Mouse (Mus musculus): Measurements from ENCODE around the gene Zfp955b.
"Not testable (repeated sequence)": the region's sequence is repeated elsewhere in the genome, so short reads cannot be mapped to it uniquely, and the experiment has no call there.

Zfp955b gene

GRCm38 (mm10) chr17:33289039-33289875, at the start of gene Zfp955b:
TSS of gene Zfp955b (plus strand) at chr17:33289544.
- CTCF ChIA-PET, POLR2A ChIA-PET: not testable (repeated sequence)

- POLR2A ChIA-PET, CTCF ChIA-PET: not testable (repeated sequence)
Observed at GRCm38 (mm10) chr17:33254530-33255318, 34.6 kb upstream of the Zfp955b start, which contains the start of gene Zfp955a. TSS of gene Zfp955a (minus strand) at chr17:33255145.

GRCm38 (mm10) chr17:33255319-33255657, 34.1 kb upstream of the Zfp955b start:
- POLR2A ChIA-PET, CTCF ChIA-PET: not testable (repeated sequence)

GRCm38 (mm10) chr17:33264376-33264775, 25.0 kb upstream of the Zfp955b start, which contains the start of gene Olfr63:
TSS of gene Olfr63 (plus strand) at chr17:33264676.
- POLR2A ChIA-PET = no interaction called here
- CTCF ChIA-PET = no interaction called here

- CTCF ChIA-PET = no interaction called here
Observed at GRCm38 (mm10) chr17:33268907-33269306, 20.4 kb upstream of the Zfp955b start.

GRCm38 (mm10) chr17:33289876-33290149, 469 bp downstream of the Zfp955b start:
- CTCF ChIA-PET, POLR2A ChIA-PET: not testable (repeated sequence)

More at GRCm38 (mm10) chr17:33268907-33269306, 20.4 kb upstream of the Zfp955b start:
- POLR2A ChIA-PET = no interaction called here

- POLR2A ChIA-PET = interaction anchor here in 1 of 4 experiments (1.0 kb wide), 1 partner anchor 34 kb away, joined by 3 read pairs; no protein-coding TSS in a partner anchor
Observed at GRCm38 (mm10) chr17:33352981-33353380, 63.6 kb downstream of the Zfp955b start.

More at GRCm38 (mm10) chr17:33352981-33353380, 63.6 kb downstream of the Zfp955b start:
- CTCF ChIA-PET = no interaction called here

Data from embryonic stem cell, embryonic (primary cell).